Mouse (Mus musculus) cerebellum, adult 18-20 months (tissue): ENCODE results near the gene Dgkz.

Experiments used
- DNase-seq, 2 experiments: peaks; one replicate each; pipeline ENCODE4 v3.0.0; 2021

The Dgkz gene

GRCm38 (mm10) chr2:91959544-91960410 lies 15.9 kb downstream of the Dgkz start:
- peak; percentile 88 to 90 for DNase-seq

GRCm38 (mm10) chr2:91958701-91959457 lies 16.8 kb downstream of the Dgkz start:
- DNase-seq, result peak in 1 of 2 experiments; percentile 62

- DNase-seq, result no peak
These were observed 17.6 kb downstream of the Dgkz start for GRCm38 (mm10) chr2:91958049-91958448.

GRCm38 (mm10) chr2:91957096-91957495 lies 18.6 kb downstream of the Dgkz start:
- peak; percentile 46 to 49 for DNase-seq

- no peak for DNase-seq
These were observed 19.8 kb downstream of the Dgkz start for GRCm38 (mm10) chr2:91955875-91956274.

- DNase-seq, result peak; percentile 58 to 68
These were observed 20.5 kb downstream of the Dgkz start for GRCm38 (mm10) chr2:91955121-91955591.

GRCm38 (mm10) chr2:91953825-91954224 lies 21.8 kb downstream of the Dgkz start:
- DNase-seq, result peak in 1 of 2 experiments; percentile 62

GRCm38 (mm10) chr2:91950275-91951085 lies 25.2 kb downstream of the Dgkz start:
- DNase-seq, result peak; percentile 82 to 91

GRCm38 (mm10) chr2:91949411-91950274 lies 26.0 kb downstream of the Dgkz start:
- peak; percentile 80 for DNase-seq

- peak in 1 of 2 experiments; percentile 60 for DNase-seq
These were observed 26.8 kb downstream of the Dgkz start for GRCm38 (mm10) chr2:91948792-91949241.

- DNase-seq, result no peak
These were observed 27.5 kb downstream of the Dgkz start for GRCm38 (mm10) chr2:91948151-91948509.

GRCm38 (mm10) chr2:91947397-91948150 lies 28.1 kb downstream of the Dgkz start:
- peak; percentile 62 to 64 for DNase-seq

- peak in 1 of 2 experiments; percentile 66 for DNase-seq
These were observed 28.8 kb downstream of the Dgkz start for GRCm38 (mm10) chr2:91946836-91947235.

- DNase-seq, result peak in 1 of 2 experiments; percentile 43
These were observed 30.2 kb downstream of the Dgkz start, which contains the start of gene Gm9821 for GRCm38 (mm10) chr2:91945483-91945882. Gene Gm9821, plus strand, starts transcription at chr2:91945703.

GRCm38 (mm10) chr2:91944170-91944950 lies 31.3 kb downstream of the Dgkz start:
- peak; percentile 82 to 88 for DNase-seq

- no peak for DNase-seq
These were observed 33.3 kb downstream of the Dgkz start for GRCm38 (mm10) chr2:91942356-91942755.

- no peak for DNase-seq
These were observed 36.2 kb downstream of the Dgkz start for GRCm38 (mm10) chr2:91939303-91939935.

GRCm38 (mm10) chr2:91936154-91936553 lies 39.5 kb downstream of the Dgkz start:
- DNase-seq, result no peak

- DNase-seq, result peak; percentile 58 to 69
These were observed 40.7 kb downstream of the Dgkz start for GRCm38 (mm10) chr2:91934826-91935525.
